Mouse (Mus musculus) right cerebral cortex, postnatal 25 days (tissue): ENCODE results near the gene Ociad2.
A peak's percentile ranks its signal among the peaks of the same experiment; 100 is the strongest.

Source experiments
- DNase-seq: peaks from one replicate; pipeline ENCODE4 v3.0.0; 2022

The Ociad2 gene

GRCm38 (mm10) chr5:73295916-73296315 is 44.9 kb downstream of the Ociad2 start:
- DNase-seq = no peak

- no peak for DNase-seq
Measured at GRCm38 (mm10) chr5:73295016-73295415, 45.8 kb downstream of the Ociad2 start.

GRCm38 (mm10) chr5:73293458-73293827 is 47.4 kb downstream of the Ociad2 start:
- no peak for DNase-seq

- peak; percentile 95 for DNase-seq
Measured at GRCm38 (mm10) chr5:73292502-73293457, 48.0 kb downstream of the Ociad2 start, which contains the start of gene Ociad1. TSS of gene Ociad1 (plus strand) at chr5:73292784.

GRCm38 (mm10) chr5:73289900-73290299 is 50.9 kb downstream of the Ociad2 start:
- DNase-seq = no peak

- DNase-seq = no peak
Measured at GRCm38 (mm10) chr5:73286603-73287002, 54.2 kb downstream of the Ociad2 start.

GRCm38 (mm10) chr5:73285470-73285978 is 55.3 kb downstream of the Ociad2 start:
- DNase-seq = no peak

- no peak for DNase-seq
Measured at GRCm38 (mm10) chr5:73284046-73284445, 56.8 kb downstream of the Ociad2 start.

- DNase-seq = no peak
Measured at GRCm38 (mm10) chr5:73280567-73280850, 60.3 kb downstream of the Ociad2 start.

GRCm38 (mm10) chr5:73279732-73280566 is 60.9 kb downstream of the Ociad2 start:
- DNase-seq = no peak

GRCm38 (mm10) chr5:73279190-73279589 is 61.6 kb downstream of the Ociad2 start:
- DNase-seq = no peak

- no peak for DNase-seq
Measured at GRCm38 (mm10) chr5:73274941-73275340, 65.9 kb downstream of the Ociad2 start.

GRCm38 (mm10) chr5:73273171-73273570 is 67.7 kb downstream of the Ociad2 start:
- DNase-seq = no peak
